8 mouse cellular contexts compared by ENCODE assay signal in genomic region chr10:68103988-68104387, GRCm38 (mm10).
DNase-seq lines count a peak whose midpoint lies in the region; ATAC-seq and TF ChIP-seq lines count a peak whose summit lies in the region.

No protein-coding gene starts in this region.

- peak overlapping the region; percentile 74 for H3K27ac ChIP-seq in left cerebral cortex, adult 2 months
- peak overlapping the region; percentile 50 for H3K27ac ChIP-seq in embryonic facial prominence, embryonic 12.5 days
- peak overlapping the region; percentile 67; the same call in 1 of the 2 replicates for H3K27ac ChIP-seq in limb, embryonic 13.5 days
- no peak overlapping the region for H3K27ac ChIP-seq in cerebellum, adult 2 months (ENCODE audit: insufficient read depth, low read length)

- no peak for TF ChIP-seq CTCF in left cerebral cortex, adult 2 months (IDR thresholded peaks at IDR 0.05)
- TF ChIP-seq CTCF in cerebellum, adult 2 months (IDR thresholded peaks at IDR 0.05; ENCODE audit: borderline replicate concordance, insufficient read depth, low read depth, low read length): no peak

- no peaks in the 10 kb centered on the region for H3K27me3 ChIP-seq in embryonic facial prominence, embryonic 12.5 days
- H3K27me3 ChIP-seq in limb, embryonic 13.5 days: no peaks in the 10 kb centered on the region
- H3K27me3 ChIP-seq in cerebellum, adult 2 months (ENCODE audit: control insufficient read depth, insufficient read depth, low read length): no peaks in the 10 kb centered on the region

- no peak overlapping the region for H3K4me3 ChIP-seq in left cerebral cortex, adult 2 months
- H3K4me3 ChIP-seq in embryonic facial prominence, embryonic 12.5 days: no peak overlapping the region
- H3K4me3 ChIP-seq in limb, embryonic 13.5 days: no peak overlapping the region
- H3K4me3 ChIP-seq in cerebellum, adult 2 months (replicated peaks; ENCODE audit: insufficient read depth, low read depth, low read length): no peak overlapping the region

- H3K4me2 ChIP-seq in embryonic facial prominence, embryonic 12.5 days (replicated peaks): no peak overlapping the region
- H3K4me2 ChIP-seq in limb, embryonic 13.5 days (replicated peaks): no peak overlapping the region

- ATAC-seq in cerebellum, adult (ENCODE audit: insufficient number of reproducible peaks, low FRiP score, low TSS enrichment): no peak
- ATAC-seq in embryonic facial prominence, embryonic 12.5 days (ENCODE audit: insufficient number of reproducible peaks, insufficient read depth, low FRiP score, low TSS enrichment): peak; percentile 86
- ATAC-seq in limb, embryonic 13.5 days (ENCODE audit: low FRiP score, low read depth): peak; percentile 86

- DNase-seq in cerebellum, postnatal 10 days: peak; percentile 54 to 66
- no peak for DNase-seq in left cerebral cortex, adult 2 months (ENCODE audit: extremely low spot score in 1 of 2, low spot score in 2 of 2)
- no peak for DNase-seq in left cerebral cortex, adult 8-10 months (ENCODE audit: low spot score in 2 of 2)
- no peak for DNase-seq in right cerebral cortex, postnatal 14 days
- no peak for DNase-seq in cerebellum, adult 2 months

- H3K36me3 ChIP-seq in embryonic facial prominence, embryonic 12.5 days: peaks cover 20% of the 10 kb centered on the region
- H3K36me3 ChIP-seq in limb, embryonic 13.5 days: peaks cover 36% of the 10 kb centered on the region

- no peaks in the 10 kb centered on the region for H3K9me3 ChIP-seq in embryonic facial prominence, embryonic 12.5 days
- H3K9me3 ChIP-seq in limb, embryonic 13.5 days: no peaks in the 10 kb centered on the region

- H3K9ac ChIP-seq in embryonic facial prominence, embryonic 12.5 days: no peak overlapping the region
- H3K9ac ChIP-seq in limb, embryonic 13.5 days: no peak overlapping the region

- WGBS in embryonic facial prominence, embryonic 12.5 days: 28% methylated on average over 5 of the region's 5 CpGs
- 28% methylated on average over 5 of the region's 5 CpGs for WGBS in limb, embryonic 13.5 days
- WGBS in cerebellum, adult 2 months: 50% methylated on average over 5 of the region's 5 CpGs

- H3K4me1 ChIP-seq in embryonic facial prominence, embryonic 12.5 days: peaks cover 39% of the 10 kb centered on the region
- peaks cover 47% of the 10 kb centered on the region for H3K4me1 ChIP-seq in limb, embryonic 13.5 days
- H3K4me1 ChIP-seq in cerebellum, adult 2 months (ENCODE audit: control insufficient read depth, insufficient read depth, low read length): 0 out of 2 replicates have a peak, but pooled peaks cover 2% of the 10 kb centered on the region

- TF ChIP-seq POLR2A in cerebellum, adult 2 months (IDR thresholded peaks at IDR 0.05; ENCODE audit: borderline replicate concordance, insufficient read depth, low read length): no peak

- intact Hi-C loops in left cerebral cortex, adult 2 months (cut with DNase I): no loop called here

Comparison
In these comparisons a context has a peak if more than half of its experiments do, and no peak if none do; other contexts are left out.
1. DNase-seq: peak in cerebellum, postnatal 10 days (2 of 2); none in left cerebral cortex, adult 2 months (0 of 2), left cerebral cortex, adult 8-10 months (0 of 2), right cerebral cortex, postnatal 14 days (single experiment) and cerebellum, adult 2 months (0 of 2).